Mouse (Mus musculus): ENCODE measurements around the gene E330017A01Rik. TPM values are rescaled to one million over a fixed set of nuclear protein-coding genes. Genes with fewer than 3 reads are reported as not detected.
A peak's percentile ranks its signal among the peaks of the same experiment; 100 is the strongest.

Gene E330017A01Rik
- total RNA-seq, 2 experiments from 2014 or later, result not detected

DNA sequence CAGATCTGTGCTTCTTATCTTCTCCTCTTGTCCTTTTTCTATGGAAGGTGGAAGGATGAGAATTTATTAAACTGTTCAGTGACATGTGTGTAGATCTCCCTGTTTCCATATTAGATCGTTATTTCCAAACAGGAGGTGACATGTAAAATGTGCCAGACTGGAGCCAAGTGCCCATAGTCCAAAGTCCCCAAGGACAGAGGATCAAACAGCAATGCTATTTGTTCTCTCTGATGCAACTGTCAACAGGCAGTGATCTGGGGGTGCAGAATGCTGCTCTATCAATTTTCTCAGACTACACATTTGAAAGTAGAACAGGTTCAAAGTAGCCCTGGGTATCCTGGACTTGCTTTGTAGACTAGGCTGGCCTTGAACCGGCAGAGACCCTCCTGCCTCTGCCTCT, 25.3 kb upstream of the E330017A01Rik start:
- no peak for DNase-seq (ENCODE audit: low spot score in 2 of 2)

DNA sequence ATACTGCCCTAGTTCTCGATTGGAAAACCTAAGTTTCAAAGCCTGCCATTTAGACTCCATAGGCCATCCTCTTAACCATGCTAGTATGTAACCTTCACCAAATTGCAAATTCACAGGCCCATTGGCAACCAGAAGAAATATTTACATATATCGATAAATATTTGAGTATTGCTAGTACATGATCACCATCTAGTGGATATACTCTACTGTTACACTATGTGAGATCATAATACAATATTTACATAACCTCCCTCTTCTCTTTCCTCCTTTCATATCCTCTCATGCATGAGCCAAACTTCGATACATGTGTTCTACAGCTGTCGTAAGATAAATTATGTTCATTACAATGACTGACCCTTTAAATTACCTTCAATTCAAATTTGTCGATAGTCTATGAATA, 24.5 kb upstream of the E330017A01Rik start:
- DNase-seq (ENCODE audit: low spot score in 2 of 2), result no peak

DNA sequence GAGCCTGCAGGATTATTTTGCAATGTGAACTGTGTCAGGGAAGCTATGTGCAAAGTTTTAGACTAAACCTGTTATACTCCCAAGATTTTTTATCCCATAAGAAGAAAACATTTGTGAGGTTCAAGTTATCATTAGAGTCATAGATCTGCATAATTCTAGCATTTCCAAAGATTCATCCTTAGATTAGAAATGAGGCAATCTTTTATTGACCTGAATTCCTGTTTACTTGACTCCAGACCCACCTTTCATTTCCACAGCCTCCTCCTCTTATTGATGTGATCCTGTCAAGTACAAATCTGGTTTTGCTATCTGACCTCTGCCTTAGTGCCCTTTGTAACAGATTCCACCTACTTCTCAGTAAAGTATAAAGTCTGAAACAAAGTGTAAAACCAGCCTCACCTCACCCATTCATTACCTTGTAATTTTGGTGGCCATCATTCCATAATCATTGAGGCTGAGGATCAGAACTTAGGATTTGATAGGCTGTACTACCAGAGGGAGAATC, 23.8 kb upstream of the E330017A01Rik start:
- DNase-seq (ENCODE audit: low spot score in 2 of 2), result no peak

DNA sequence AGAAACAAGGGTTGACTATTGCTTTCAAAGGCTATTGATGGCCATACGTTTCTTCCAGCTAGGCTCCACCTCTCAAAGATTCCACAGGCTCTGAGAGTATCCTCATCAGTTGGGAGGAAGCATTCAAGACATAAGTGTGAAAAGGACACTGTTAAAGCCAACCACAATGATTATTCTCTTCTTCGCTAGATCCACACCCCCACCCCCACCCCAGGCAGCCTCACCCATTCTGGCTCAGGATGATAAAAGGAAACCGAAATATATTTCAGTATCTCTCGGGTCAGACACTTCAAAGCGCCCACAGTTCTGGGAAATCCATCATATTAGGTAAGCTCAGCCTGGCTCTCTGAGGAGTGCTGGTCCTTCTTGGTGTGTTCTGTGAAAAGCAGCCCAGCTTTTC, 23.3 kb upstream of the E330017A01Rik start:
- DNase-seq (ENCODE audit: low spot score in 2 of 2), result no peak

DNA sequence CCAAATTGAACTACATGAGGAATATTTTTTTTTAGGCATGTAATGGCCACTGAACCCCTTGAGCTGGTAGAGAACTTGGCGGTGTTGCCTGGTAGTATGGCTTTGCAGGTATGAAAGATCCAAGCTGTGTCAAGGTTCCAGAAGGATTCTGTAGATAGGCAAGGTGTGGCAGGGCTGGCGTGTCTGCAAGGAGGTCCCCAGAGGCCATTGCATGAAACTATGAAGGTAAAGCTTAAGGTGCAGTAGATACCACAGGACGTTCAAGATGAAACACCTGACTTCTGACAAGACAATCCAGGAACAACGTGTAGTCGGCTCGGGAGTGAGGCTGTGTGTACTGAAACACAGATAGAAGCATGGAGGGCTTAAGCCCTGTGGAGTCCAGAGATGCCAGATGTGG, 20.1 kb upstream of the E330017A01Rik start:
- DNase-seq (ENCODE audit: low spot score in 2 of 2), result no peak

DNA sequence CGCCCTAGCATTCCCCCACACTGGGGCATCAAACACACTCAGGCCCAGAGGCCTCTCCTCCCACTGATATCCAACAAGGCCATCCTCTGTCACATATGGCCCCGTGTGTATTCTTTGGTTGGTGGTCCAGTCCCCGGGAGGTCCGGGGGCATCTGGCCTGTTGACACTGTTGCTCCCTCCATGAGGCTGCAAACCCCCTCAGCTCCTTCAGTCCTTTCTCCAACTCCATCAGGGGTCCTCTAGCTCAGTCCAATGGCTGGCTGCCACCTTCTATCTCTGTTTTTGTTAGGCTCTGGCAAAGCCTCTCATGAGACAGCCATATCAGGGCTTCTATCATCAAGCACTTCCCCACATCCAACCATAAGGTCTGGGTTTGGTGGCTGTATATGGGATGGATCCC, 18.0 kb upstream of the E330017A01Rik start:
- DNase-seq (ENCODE audit: low spot score in 2 of 2), result no peak

DNA sequence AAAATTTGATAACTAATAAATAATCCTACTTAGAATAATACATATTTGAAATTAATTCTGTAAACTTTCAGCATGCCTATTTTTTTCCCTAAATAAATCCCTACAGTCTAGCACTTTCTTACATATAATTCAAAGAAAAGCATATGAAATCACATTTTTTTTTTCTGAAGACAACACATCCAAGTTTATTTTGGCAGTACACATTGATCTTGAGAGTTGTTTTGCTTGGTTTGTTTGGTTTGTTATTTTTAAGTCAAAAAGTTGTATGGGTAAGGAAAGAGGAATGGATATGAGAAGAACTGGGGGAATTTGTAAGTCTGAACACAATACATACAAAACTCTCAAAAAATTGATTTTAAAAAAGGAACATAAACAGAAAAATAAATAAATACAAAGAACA, 17.2 kb upstream of the E330017A01Rik start:
- no peak for DNase-seq (ENCODE audit: low spot score in 2 of 2)

DNA sequence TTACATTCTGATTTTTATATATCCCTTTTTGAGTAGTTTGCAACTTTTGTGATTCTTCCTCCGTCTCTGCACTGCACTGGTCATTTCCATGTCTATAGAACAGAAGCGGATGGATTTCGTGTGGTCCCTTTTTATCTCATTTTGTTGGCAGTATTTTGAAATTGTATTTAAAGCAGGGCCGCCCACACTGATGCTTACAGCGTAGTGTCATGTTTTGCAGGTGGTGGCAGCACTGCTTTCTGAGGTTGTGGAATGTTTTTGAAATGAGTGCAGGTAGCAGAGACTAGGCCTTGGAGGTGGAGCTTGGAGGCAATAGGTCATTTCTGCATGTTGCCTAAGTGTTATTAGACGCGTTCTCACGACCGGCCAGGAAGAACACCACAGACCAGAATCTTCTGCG, 11.4 kb upstream of the E330017A01Rik start:
- no peak for DNase-seq (ENCODE audit: low spot score in 2 of 2)

DNA sequence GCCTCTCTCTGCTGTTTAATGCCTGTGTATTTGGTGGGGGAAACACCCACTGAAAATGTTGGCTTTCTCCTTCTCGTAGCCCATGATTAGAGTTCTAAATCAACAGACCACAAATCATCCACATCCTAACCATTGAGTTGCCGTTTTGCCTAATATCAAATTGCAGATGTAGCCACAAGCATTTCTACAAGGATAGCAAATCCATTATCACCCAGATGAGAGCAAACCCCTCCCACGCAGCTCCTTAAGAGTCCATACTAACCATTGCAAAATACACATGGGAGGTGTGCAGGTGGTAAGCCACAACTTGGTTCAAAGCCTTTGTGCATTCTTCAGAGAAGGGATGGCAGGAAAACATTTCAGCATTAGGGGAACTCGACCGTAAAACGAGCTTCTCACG, 523 bp downstream of the E330017A01Rik start:
- DNase-seq (ENCODE audit: low spot score in 2 of 2), result no peak

DNA sequence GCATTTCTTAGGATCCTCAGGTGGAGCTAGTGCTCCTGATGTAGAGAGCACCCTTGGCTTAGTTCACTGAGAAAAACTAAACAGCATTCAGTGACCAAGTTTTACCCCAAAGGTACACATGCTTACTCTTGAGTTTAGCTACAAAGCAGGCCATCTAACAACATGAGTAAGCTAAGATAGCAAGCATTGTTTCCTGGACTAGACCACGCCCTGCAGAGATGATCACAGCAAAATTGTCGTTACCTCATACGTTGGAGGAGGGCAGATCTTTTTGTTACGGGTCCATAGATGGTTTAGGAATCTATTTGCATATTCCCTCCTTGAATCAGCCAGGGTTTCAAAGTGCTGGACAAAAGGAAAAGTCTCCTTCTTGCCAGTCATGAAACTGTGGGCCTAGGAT, 1.1 kb downstream of the E330017A01Rik start:
- DNase-seq (ENCODE audit: low spot score in 2 of 2), result no peak

DNA sequence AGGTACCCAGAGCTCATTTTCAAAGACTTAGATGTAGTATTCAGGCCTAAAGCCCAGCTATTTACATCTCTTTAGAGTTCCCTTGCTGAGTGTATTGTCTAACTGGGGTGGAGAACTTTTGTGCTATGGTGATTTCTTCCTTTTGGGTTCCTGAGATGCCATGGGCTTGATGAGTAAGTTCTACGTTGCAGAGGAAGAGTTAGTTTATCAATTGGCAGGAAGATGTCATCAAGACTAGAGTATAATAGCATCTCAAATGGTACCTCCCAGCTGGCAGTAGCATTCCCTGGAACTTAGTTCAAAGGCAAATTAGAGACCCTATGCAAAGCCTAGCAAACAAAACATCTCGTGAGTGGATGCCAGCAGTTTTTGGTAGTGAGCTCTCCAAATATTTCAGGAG, 2.7 kb downstream of the E330017A01Rik start:
- DNase-seq (ENCODE audit: low spot score in 2 of 2), result no peak

DNA sequence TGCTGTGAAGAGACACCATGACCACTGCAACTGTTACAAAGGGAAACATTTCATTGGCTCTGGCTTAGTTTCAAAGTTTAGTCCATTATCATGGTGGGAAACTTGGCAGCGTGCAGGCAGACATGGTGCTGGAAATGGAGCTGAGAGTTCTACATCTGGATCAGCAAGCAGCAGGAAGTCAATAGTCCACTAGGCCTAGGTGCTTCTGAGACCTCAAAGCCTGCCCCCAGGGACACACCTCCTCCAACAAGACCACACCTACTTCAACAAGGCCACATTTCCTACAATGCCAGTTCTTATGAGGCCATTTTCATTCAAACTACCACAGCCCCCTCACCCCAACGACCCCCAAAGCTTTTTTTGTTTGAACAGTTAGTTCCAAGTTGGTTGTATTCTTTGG, 8.8 kb downstream of the E330017A01Rik start:
- no peak for DNase-seq (ENCODE audit: low spot score in 2 of 2)

DNA sequence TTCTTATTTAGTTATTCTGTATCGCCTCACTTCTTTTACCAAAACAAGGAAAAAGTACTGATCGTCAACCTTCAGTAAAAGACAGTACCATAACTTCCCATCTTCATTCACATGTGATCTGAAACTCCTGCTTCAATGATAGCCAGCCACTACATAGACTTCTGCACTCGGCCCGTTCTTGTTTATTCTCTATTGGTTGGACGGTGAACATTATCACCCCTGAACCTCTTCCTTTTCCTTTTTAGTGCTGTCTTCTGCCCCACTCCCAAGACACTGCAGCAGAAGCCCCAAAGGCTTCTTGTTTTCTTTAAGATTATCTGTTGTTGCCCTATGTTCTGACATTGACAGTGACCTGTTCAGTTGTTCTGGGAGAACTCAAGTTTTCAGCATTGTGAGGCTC, 9.6 kb downstream of the E330017A01Rik start:
- DNase-seq (ENCODE audit: low spot score in 2 of 2), result no peak

DNA sequence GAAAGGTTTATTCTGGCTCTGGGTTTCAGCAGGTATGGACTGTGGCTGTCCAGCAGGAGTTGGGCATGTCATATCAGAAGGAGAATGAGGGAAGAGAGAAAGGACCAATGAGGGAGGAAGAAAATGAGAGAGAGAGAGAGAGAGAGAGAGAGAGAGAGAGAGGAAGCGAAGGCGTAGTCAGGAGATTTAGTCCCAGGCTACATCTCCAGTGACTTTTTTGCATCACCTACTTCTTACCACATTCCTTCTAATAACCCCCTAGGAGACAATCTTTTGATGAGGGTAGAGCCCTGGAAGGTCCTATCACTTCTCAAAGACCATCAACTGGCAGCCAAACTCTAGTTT, 10.2 kb downstream of the E330017A01Rik start:
- no peak for DNase-seq (ENCODE audit: low spot score in 2 of 2)

DNA sequence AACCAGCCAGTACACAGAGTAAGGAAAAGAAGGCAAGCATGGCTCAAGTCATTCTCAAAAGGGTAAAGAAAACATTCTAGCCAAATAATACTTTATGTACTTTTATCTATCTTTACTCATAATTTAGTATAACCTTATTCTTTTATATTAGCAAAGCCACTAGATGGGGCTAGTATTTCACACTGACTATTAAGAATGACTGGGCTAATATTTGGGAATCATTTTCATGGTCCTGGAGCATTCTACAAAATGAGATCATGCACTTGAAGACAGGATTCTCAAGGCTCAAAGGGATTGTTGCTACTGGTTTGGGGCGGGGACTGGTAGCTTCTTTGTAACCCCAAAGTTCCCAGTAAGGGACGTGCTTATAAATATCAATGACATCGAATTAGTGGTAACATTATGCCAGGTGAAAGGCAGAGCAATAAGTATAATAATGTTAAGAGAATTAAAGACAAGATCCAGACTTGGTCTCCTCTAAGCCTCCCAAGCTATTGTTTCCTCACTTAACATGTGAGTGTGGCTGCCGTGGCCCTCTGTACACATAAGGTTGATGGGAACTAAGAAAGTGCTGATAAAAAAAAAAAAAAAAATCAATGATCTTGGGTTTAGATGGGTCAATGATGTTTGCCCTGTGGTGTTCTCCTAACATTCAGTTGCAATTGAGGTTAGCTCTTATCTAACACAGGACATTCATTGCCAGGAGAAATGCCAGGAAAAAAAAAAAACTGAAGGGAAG, 10.8 kb downstream of the E330017A01Rik start:
- DNase-seq (ENCODE audit: low spot score in 2 of 2), result no peak

DNA sequence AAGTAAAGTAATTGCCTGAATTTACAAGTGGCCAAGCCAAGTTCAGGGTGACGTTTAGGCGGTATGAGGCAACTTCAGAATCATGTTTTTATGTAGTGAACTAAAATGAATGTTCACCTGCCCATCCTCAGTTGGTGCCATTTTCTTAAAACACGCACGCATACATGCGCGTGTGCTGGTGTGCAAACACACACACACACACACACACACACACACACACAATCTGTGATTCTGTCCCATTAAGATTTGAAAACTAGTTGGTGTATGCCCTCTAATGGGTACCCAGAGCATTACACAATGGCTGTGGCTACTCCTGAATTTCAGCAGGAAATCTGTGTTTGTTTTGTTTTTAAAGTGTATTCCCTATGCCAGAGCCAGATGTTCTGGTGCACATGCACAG, 14.6 kb downstream of the E330017A01Rik start:
- peak; percentile 30 to 44 for DNase-seq (ENCODE audit: low spot score in 2 of 2)

DNA sequence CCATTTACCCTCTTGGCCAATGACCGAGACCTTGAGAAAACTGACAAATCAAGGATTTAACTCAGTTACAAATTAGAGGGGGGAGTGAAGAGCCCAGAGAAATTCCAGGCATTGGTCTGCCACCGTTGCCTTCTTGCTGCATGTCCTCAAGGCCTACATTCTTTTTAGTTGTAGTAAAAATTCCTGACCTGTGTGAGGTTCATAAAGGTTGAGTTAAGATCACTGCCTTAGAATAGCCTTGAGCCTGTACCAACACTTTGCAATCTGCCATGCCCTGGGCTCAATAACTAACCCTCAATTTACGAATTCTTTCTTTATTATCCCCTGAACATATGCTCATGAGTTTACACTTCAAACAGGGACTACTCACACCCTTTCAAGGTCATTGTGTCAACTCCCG, 15.4 kb downstream of the E330017A01Rik start:
- DNase-seq (ENCODE audit: low spot score in 2 of 2), result no peak

DNA sequence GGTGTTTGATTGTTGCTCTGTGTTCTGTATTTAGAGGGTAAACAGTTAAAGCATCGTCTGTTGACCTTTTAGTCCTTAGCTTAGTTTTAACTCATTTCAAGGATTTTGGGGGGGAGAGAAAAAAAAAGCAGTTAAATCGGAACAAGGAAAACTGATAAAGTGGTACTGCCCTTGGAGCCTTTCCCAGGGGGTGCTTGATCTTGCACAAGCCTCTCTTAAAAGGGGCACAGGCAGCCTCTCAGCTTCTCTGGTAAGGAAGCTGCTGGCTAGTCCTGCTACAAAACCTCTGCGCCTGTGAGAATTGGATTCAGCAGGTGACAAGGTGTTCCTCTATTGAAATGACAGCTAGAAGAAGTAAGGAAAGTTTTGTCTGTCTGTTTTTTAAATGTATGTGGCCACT, 16.2 kb downstream of the E330017A01Rik start:
- DNase-seq (ENCODE audit: low spot score in 2 of 2), result no peak

DNA sequence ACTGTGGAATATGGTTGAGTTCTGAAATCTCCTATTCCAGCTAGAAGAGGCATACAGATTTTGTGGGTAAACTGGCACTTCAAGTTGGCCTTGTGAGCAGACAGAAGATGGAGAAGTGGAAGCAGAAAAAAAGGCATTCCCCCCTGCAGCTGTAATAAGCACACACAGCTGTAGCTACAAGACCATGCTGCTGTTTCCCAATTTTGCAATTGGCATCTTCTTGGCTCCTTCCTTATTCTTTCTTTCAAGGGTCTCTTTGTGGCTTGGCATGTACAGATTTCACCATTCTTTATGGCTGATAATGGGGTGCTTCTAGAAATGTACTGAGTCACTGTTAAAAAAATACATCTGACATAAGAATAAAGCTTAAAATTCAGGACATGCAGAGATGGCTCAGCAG, 21.2 kb downstream of the E330017A01Rik start:
- no peak for DNase-seq (ENCODE audit: low spot score in 2 of 2)

DNA sequence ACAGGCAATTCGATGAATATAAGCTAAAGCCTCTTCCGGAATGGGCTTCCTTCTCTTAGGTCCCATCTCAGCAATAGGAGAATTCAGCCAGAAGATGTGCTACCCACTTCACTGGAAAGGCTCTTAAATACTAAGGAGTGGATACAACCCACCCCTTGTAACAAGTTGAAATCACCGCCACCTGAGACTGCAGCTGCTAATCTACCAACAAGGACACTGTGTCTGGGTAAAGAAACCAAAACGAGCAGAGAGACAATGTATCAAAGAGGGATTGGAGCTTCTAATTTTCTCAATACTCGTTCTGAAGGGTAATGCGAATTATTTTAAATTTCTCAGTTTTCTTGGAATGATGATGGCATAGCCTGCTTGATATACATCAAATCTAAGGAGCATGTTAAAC, 21.7 kb downstream of the E330017A01Rik start, which contains the start of gene Gm813:
Gm813 (minus strand) TSS at position 101 of the 400 bp plus-strand sequence.
- no peak for DNase-seq (ENCODE audit: low spot score in 2 of 2)

DNA sequence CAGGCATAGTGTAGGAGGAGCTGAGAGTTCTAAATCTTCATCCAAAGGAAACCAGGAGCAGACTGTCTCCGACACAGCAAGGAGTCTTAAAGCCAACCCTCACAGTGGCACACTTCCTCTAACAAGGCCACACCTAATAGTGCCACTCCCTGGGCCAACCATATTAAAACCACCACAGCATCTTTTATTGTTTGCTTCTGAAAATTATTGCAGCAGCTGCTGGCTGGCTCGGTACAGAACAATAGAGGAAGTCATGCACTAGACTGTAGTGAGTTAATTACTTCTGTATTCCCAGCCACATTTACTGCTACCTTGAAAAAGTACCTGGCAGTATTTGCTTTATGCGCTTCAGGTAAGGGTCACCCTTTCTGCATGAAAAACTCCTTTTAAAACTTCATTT, 25.6 kb downstream of the E330017A01Rik start:
- DNase-seq (ENCODE audit: low spot score in 2 of 2), result no peak

DNA sequence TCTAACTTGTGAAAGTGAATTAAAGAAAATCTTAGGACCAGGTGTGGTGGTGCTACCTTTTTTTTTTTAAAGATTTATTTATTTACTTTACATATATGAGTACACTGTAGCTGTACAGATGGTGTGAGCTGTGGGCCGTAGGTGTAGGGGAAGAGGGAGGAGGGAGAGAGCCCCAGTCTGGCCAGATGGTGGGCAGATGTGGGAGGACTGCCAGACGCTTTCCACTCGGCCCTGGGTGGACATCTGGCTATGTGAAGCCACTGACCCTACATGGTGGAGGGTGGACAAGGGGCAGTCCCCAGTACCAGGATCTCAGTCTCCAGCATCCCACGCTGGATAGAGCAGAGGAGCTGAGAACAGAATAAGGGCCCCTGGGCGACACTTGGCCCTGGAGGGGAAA, 31.4 kb downstream of the E330017A01Rik start:
- DNase-seq (ENCODE audit: low spot score in 2 of 2), result no peak

DNA sequence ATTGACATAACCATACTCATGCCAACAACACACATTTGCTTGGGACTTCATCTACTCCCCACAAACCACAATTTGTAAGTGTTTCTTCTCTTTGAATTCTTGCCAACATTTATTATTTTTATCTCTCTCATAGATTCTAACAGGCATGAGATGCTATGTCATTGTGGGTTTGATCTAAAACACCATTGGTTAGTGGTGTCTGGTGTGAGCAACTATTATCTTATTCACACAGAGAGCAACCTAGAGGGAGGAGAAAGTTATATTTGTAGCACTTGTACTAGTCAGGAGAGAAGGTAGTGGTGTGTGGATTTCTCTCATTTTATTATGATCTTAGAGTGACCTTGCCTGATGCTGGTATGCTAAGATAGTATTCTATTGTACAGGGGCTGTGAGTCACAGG, 33.9 kb downstream of the E330017A01Rik start:
- DNase-seq (ENCODE audit: low spot score in 2 of 2), result no peak
